Mouse (Mus musculus): ENCODE data around the gene Matk. TPM values are rescaled to one million over a fixed set of nuclear protein-coding genes. Genes with fewer than 3 reads are reported as not detected.

Gene Matk
- polyA plus RNA-seq, 1 experiment from 2014 or later: 48.3 TPM

DNA sequence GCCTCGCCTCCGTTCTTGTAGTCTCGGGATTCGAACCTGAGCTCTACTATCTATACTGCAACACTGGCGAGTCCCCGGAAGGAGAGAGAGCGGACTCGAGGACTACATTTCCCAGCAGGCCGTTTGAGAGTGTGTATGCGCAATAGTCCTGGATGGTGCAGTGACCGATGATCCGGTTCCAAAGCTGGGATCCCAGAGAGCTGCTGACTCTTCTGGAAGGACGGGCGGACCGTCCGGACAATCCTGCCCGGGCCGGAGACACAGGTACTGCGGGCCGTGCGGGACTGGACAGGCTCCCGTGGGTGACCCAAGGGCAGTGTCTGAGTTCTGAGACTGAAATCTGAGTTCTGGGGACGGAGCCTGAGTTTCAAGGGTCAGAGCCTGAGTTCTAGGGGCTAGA is 15.3 kb downstream of the Matk start:
- Histone ChIP-seq H3K4me3 (replicated peaks) (peak overlapping the region; percentile 66), H3K27ac (replicated peaks) (peak overlapping the region; percentile 54), H3K4me1 (peaks cover 39% of the 10 kb centered on the region), H3K9me3 (replicated peaks) (no peaks in the 10 kb centered on the region), H3K4me2 (peak overlapping the region; percentile 82), H3K9ac (replicated peaks) (peak overlapping the region; percentile 88), H3K36me3 (peaks cover 49% of the 10 kb centered on the region), H3K27me3 (replicated peaks) (no peaks in the 10 kb centered on the region)
- 6% methylated on average over 23 of the region's 23 CpGs for WGBS
- peak; percentile 58 for ATAC-seq (ENCODE audit: low FRiP score)

DNA sequence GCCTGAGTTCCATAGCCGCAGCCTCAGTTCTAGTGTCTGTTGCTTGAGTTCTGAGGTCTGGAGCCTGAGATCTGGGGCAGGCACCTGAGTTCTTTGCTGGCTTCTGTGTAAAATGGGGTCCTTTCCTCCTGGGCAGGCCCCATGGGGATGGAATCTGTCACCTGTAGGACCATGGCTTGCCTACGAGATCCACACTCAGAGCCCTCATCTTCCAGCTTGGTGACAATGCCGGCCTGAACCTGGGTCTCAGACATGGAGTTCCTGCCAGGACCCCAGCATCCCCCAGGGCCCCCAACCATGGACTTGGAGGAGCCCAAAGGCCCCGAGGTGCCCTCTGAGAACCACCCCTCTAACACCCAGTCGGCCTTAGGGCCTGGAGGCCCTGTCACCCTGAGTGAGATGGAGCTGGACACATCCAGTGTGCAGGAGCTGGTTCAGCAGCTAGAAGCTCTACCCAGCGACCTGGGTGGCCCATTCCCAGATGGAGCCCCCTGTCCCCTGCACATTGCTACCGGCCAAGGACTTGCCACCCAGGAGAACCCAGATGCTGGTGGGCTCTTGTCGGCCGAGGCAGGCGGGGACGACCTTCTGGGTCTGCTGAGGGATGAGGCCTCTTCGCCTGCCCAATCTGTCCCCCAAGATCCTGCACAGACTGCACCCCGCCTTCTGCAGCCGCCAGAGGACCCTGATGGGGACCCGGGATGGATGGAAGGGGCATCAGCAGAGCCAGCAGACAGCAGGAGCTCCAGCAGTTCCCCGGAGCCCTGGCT is 16.1 kb downstream of the Matk start:
- WGBS: 85% methylated on average over 16 of the region's 16 CpGs
- H3K4me3 ChIP-seq (replicated peaks): peak overlapping the region; percentile 66
- no peak for ATAC-seq (ENCODE audit: low FRiP score)
- no peaks in the 10 kb centered on the region for H3K27me3 ChIP-seq (replicated peaks)
- H3K9me3 ChIP-seq (replicated peaks): no peaks in the 10 kb centered on the region
- peak overlapping the region; percentile 82 for H3K4me2 ChIP-seq
- H3K27ac ChIP-seq (replicated peaks): no peak overlapping the region
- H3K9ac ChIP-seq (replicated peaks): peak overlapping the region; percentile 88
- peaks cover 39% of the 10 kb centered on the region for H3K4me1 ChIP-seq
- peaks cover 48% of the 10 kb centered on the region for H3K36me3 ChIP-seq

DNA sequence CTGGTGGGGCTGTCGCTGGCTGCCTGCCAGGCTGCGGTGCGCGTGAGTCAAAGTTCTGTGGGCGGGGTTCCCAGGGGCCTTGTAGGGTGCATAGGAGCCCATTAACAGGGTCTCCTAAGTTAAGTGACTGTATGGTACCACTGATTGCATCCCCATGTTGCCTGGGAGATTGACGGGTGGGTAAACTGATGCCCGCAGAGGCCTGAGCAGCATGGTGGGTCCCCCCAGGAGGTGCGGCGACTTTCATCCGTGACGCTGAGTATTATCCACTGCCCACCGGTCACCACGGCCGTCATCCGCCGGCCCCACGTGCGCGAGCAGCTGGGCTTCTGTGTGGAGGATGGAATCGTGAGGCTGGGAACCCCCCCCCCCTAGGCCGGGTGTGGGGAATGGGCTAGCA is 19.6 kb downstream of the Matk start:
- H3K27ac ChIP-seq (replicated peaks): no peak overlapping the region
- H3K4me1 ChIP-seq: peaks cover 17% of the 10 kb centered on the region
- H3K4me3 ChIP-seq (replicated peaks): no peak overlapping the region
- H3K4me2 ChIP-seq: no peak overlapping the region
- H3K9ac ChIP-seq (replicated peaks): no peak overlapping the region
- no peak for ATAC-seq (ENCODE audit: low FRiP score)
- 94% methylated on average over 21 of the region's 21 CpGs for WGBS
- H3K36me3 ChIP-seq: peaks cover 32% of the 10 kb centered on the region
- no peaks in the 10 kb centered on the region for H3K27me3 ChIP-seq (replicated peaks)
- H3K9me3 ChIP-seq (replicated peaks): no peaks in the 10 kb centered on the region

DNA sequence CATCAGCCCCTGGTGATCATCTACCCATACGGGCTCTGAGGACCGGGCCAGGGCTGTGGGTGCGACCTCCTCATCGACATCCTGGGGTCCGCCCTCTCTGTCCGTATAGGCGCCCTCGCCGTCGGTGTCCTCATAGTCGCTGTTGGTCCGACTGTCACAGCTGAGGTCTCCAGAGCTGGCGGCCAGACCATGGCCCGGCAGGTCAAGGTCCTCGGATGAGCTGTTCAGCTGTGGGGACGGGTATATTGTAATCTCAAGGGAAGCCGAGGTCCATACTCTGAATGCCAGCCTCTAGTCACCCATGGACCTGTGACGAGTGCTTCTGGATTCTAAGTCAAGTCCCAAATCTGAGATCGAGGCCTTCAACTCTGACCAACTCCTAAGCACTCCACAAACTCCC is 21.1 kb downstream of the Matk start:
- peaks cover 6% of the 10 kb centered on the region for H3K4me1 ChIP-seq
- peaks cover 32% of the 10 kb centered on the region for H3K36me3 ChIP-seq
- no peaks in the 10 kb centered on the region for H3K9me3 ChIP-seq (replicated peaks)
- H3K9ac ChIP-seq (replicated peaks): no peak overlapping the region
- H3K4me3 ChIP-seq (replicated peaks): no peak overlapping the region
- 0 out of 2 replicates have a peak, but pooled peaks cover 3% of the 10 kb centered on the region for H3K27me3 ChIP-seq (replicated peaks)
- no peak overlapping the region for H3K27ac ChIP-seq (replicated peaks)
- 95% methylated on average over 19 of the region's 19 CpGs for WGBS
- no peak for ATAC-seq (ENCODE audit: low FRiP score)
- no peak overlapping the region for H3K4me2 ChIP-seq

DNA sequence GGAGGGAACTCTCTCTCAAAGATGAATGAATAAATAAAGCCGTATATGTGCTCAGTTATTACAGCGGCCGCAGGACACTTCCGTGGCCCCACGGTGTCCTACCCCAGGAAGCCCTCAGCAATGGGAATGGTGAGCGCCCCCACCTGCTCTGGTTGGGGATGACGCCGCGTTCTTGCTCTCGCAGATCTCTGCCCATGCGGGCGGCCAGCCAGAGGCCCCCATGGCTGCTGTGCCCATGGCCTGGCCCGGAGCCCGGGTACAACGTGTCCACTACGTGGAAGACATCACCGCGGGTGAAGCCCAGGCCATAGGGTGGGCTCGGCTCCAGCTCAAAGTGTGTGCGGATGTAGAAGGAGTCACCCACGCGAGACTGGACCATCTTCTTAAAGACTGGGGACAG is 24.9 kb downstream of the Matk start:
- Histone ChIP-seq H3K27me3 (replicated peaks) (peaks cover 7% of the 10 kb centered on the region), H3K36me3 (peaks cover 9% of the 10 kb centered on the region), H3K4me2 (no peak overlapping the region), H3K4me1 (no peaks in the 10 kb centered on the region), H3K4me3 (replicated peaks) (no peak overlapping the region), H3K27ac (replicated peaks) (no peak overlapping the region), H3K9ac (replicated peaks) (no peak overlapping the region), H3K9me3 (replicated peaks) (no peaks in the 10 kb centered on the region)
- WGBS: 85% methylated on average over 22 of the region's 22 CpGs
- ATAC-seq (ENCODE audit: low FRiP score): no peak

DNA sequence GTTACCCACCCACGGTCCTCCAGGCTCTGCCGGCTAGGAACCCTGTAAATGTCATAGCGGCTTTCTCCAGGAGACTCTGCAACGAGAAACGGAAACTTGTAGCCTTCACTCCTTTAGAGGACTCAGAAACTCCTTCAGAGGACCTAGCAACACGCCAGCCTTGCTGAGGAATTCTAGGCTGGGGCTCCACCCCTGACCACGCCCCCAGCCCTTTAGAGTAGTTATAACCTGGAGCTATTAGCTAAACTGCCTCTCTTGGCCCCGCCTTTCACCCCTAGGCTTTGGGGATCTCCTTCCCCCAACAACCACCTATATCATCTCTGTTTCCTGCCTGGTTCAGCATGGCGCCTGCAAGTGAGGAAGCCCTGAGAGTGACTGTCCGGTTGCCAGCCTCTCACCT is 26.8 kb downstream of the Matk start:
- no peaks in the 10 kb centered on the region; the same call in 1 of the 2 replicates for H3K36me3 ChIP-seq
- H3K4me1 ChIP-seq: no peaks in the 10 kb centered on the region
- H3K4me3 ChIP-seq (replicated peaks): no peak overlapping the region
- peaks cover 23% of the 10 kb centered on the region for H3K27me3 ChIP-seq (replicated peaks)
- no peak overlapping the region for H3K9ac ChIP-seq (replicated peaks)
- H3K9me3 ChIP-seq (replicated peaks): no peaks in the 10 kb centered on the region
- ATAC-seq (ENCODE audit: low FRiP score): no peak
- no peak overlapping the region for H3K27ac ChIP-seq (replicated peaks)
- 31% methylated on average over 10 of the region's 10 CpGs for WGBS
- H3K4me2 ChIP-seq: no peak overlapping the region

DNA sequence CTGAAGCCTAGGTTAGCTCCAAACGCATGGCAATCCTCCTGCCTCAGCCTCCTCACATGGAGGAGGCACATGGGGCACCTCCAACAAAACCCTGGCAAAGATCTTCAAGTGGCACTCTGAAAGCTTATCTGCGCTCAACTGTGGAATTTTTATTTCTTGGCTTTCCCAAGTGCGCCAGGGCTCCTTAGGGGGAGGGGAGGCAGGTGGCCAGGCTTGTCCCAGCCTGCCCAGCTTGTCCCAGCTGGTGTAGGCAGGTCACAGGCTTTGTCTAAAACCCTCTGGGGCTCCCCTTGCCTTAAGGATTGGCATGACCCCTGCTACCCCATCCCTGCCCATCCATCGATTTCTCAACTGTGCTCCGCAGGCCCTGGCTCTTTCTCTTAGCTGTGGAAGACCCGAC is 31.5 kb downstream of the Matk start:
- no peak overlapping the region for H3K4me2 ChIP-seq
- peaks cover 41% of the 10 kb centered on the region for H3K27me3 ChIP-seq (replicated peaks)
- no peak overlapping the region for H3K4me3 ChIP-seq (replicated peaks)
- WGBS: 47% methylated on average over 6 of the region's 6 CpGs
- ATAC-seq (ENCODE audit: low FRiP score): no peak
- no peaks in the 10 kb centered on the region for H3K9me3 ChIP-seq (replicated peaks)
- no peak overlapping the region for H3K9ac ChIP-seq (replicated peaks)
- peaks cover 13% of the 10 kb centered on the region for H3K4me1 ChIP-seq
- H3K27ac ChIP-seq (replicated peaks): no peak overlapping the region
- H3K36me3 ChIP-seq: no peaks in the 10 kb centered on the region

DNA sequence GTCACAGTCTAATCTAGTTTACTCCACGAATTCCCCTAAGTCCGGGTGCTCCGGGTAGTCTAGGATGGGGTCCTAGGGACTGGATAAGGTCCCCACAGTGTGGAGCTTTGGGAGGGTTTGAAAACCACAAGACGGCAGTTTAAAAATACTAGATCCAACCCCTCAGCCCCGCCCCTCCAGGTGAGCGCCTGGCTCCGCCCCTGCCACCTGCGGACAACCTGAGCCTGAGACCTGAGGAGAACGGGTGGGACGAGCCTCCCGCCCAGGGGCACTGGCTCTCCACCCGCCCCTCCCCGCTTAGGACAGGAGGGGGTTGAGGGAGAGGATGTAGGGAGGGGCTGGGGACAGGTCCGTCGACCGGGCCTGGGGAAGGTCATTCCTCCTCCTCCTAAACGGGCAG is 32.0 kb downstream of the Matk start:
- H3K9ac ChIP-seq (replicated peaks): no peak overlapping the region
- 17% methylated on average over 17 of the region's 17 CpGs for WGBS
- peaks cover 44% of the 10 kb centered on the region for H3K27me3 ChIP-seq (replicated peaks)
- no peak overlapping the region for H3K27ac ChIP-seq (replicated peaks)
- no peak for ATAC-seq (ENCODE audit: low FRiP score)
- no peaks in the 10 kb centered on the region for H3K36me3 ChIP-seq
- H3K4me1 ChIP-seq: peaks cover 16% of the 10 kb centered on the region
- no peaks in the 10 kb centered on the region for H3K9me3 ChIP-seq (replicated peaks)
- H3K4me3 ChIP-seq (replicated peaks): peak overlapping the region; percentile 51; the same call in 1 of the 2 replicates
- peak overlapping the region; percentile 94; the same call in 1 of the 2 replicates for H3K4me2 ChIP-seq

DNA sequence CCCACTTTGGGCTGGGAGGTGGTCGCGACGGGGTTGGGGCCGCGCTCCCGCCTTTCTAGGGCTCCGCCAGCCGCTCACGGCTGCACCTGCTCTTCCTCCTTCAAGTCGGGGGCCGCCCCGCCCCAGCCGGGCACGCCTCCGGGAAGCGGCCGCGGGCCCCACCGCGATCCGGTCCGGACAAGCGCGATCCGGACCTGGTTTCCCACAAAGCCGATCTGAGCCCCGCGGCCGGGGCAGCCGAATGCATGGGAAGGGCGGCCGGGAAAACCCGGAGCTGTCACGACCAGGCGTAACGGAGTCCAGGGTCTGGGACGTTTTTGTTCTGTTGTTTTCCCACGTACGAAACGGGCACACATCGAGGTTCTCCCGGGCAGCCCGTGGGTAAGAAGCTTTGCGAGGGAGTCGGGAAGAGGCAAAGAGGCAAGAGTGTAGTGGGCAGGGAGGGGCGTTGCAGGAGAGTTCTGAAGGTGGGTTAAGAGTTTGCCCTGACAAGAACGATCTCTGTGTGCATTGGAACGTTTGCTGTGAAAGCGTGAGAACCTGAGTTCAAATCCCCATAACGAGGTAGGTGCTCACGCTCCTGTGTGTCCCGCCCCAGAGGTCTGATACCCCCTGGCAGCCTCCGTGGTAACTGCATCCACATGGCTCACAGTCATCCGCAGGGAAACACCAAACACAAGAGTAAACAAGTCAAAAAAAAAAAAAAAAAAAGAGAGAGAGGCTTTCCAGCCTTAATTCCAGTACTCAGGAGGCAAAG is 33.1 kb downstream of the Matk start:
- H3K27ac ChIP-seq (replicated peaks): no peak overlapping the region
- H3K4me3 ChIP-seq (replicated peaks): peak overlapping the region; percentile 51
- H3K4me1 ChIP-seq: peaks cover 27% of the 10 kb centered on the region
- peaks cover 51% of the 10 kb centered on the region for H3K27me3 ChIP-seq (replicated peaks)
- ATAC-seq (ENCODE audit: low FRiP score): peak; percentile 67
- H3K36me3 ChIP-seq: no peaks in the 10 kb centered on the region
- peak overlapping the region; percentile 55 for H3K9ac ChIP-seq (replicated peaks)
- WGBS: 3% methylated on average over 54 of the region's 54 CpGs
- H3K9me3 ChIP-seq (replicated peaks): no peaks in the 10 kb centered on the region
- H3K4me2 ChIP-seq: peak overlapping the region; percentile 94

DNA sequence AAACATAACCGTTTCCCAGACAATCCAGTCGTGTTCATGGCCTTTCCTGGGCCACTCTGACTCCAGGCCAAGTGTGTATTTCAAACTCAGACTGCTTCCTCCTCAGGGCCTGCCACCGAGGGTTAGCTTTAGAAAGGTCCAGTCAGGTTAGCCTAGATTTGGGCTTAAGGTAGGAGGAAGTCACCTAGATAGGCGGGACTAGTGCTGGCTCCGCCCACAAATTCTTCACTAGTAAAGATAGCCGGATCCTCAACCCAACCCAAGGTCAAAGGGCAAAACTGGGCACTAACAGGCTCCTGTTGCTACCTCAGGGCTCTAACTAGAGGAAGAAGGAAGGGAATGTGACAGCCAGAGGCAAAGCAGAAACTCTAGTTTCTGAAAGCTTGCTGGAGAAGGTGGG is 33.9 kb downstream of the Matk start:
- H3K36me3 ChIP-seq: no peaks in the 10 kb centered on the region
- peaks cover 57% of the 10 kb centered on the region for H3K27me3 ChIP-seq (replicated peaks)
- no peak overlapping the region for H3K4me3 ChIP-seq (replicated peaks)
- H3K9me3 ChIP-seq (replicated peaks): no peaks in the 10 kb centered on the region
- no peak for ATAC-seq (ENCODE audit: low FRiP score)
- H3K4me1 ChIP-seq: peaks cover 31% of the 10 kb centered on the region
- H3K27ac ChIP-seq (replicated peaks): no peak overlapping the region
- H3K4me2 ChIP-seq: no peak overlapping the region
- 53% methylated on average over 6 of the region's 6 CpGs for WGBS
- no peak overlapping the region for H3K9ac ChIP-seq (replicated peaks)

DNA sequence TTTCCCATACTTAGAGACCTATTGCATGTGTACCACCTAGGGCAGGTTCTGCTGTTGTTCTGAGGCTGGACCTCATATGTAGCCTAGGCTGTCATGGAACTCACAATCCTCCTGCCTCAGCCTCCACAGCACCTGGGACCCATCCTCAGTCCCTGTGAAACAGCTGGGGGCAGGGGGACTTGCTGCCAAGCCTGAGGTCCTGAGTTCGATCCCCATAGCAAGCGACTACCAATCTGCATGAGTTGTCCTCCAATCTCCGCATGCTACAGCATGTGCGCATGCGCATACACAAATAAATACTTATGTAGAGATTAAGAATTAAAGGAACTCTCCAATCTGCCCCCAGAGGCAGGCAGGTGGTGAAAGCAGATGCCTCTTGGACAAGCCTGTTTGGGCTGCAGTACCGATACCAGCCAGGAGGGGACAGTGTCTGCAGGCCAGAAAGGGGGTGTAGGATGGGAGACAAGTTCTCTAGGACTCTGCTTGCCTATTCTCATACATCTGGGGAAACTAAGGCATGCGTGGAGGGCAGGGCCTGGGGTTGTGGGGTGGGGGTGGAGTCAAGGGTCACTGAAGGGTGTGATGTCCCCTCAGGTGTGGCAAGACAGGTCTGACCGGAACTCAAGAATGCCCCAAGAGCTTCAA is 34.9 kb downstream of the Matk start:
- H3K4me1 ChIP-seq: peaks cover 31% of the 10 kb centered on the region
- ATAC-seq (ENCODE audit: low FRiP score): no peak
- no peak overlapping the region for H3K4me3 ChIP-seq (replicated peaks)
- no peaks in the 10 kb centered on the region for H3K9me3 ChIP-seq (replicated peaks)
- H3K4me2 ChIP-seq: no peak overlapping the region
- 72% methylated on average over 8 of the region's 8 CpGs for WGBS
- H3K27ac ChIP-seq (replicated peaks): no peak overlapping the region
- H3K9ac ChIP-seq (replicated peaks): no peak overlapping the region
- H3K27me3 ChIP-seq (replicated peaks): peaks cover 57% of the 10 kb centered on the region
- no peaks in the 10 kb centered on the region for H3K36me3 ChIP-seq

Measured in neural tube, embryonic 15.5 days (tissue).